In genomic region chr5:103753511-103754329, GRCm38 (mm10) we compare ENCODE assay signal across 8 mouse cellular contexts.
DNase-seq lines count a peak whose midpoint lies in the region; ATAC-seq and TF ChIP-seq lines count a peak whose summit lies in the region.

No protein-coding gene starts in this region.

- peak overlapping the region; percentile 83 for H3K9ac ChIP-seq in embryonic facial prominence, embryonic 14.5 days (ENCODE audit: low read depth, low read length)
- H3K9ac ChIP-seq in liver, adult 2 months (ENCODE audit: low read depth, low read length), result peak overlapping the region; percentile 97

- WGBS in embryonic facial prominence, embryonic 14.5 days, result under 1% methylated on average over 32 of the region's 86 CpGs
- WGBS in liver, adult 2 months, result under 1% methylated on average over 81 of the region's 86 CpGs

- ATAC-seq in embryonic facial prominence, embryonic 14.5 days (ENCODE audit: low read depth), result peak; percentile 96
- ATAC-seq in monocyte, adult 5-6 weeks (replicated peaks; ENCODE audit: insufficient number of reproducible peaks, low FRiP score, low TSS enrichment, poor library complexity, severe bottlenecking), result peak; percentile 76

- H3K4me2 ChIP-seq in embryonic facial prominence, embryonic 14.5 days (ENCODE audit: low read depth, low read length), result peak overlapping the region; percentile 83

- TF ChIP-seq CTCF in liver, adult 2 months (IDR thresholded peaks at IDR 0.05; ENCODE audit: low read depth, low read length), result no peak

- H3K79me2 ChIP-seq in liver, adult 2 months (ENCODE audit: control insufficient read depth, insufficient read depth, low read length), result peaks cover 15% of the 10 kb centered on the region; the same call in 1 of the 2 replicates

- H3K27ac ChIP-seq in embryonic facial prominence, embryonic 14.5 days (replicated peaks; ENCODE audit: low read depth, low read length), result peak overlapping the region; percentile 92
- H3K27ac ChIP-seq in liver, adult 2 months (replicated peaks; ENCODE audit: insufficient read depth, low read depth, low read length), result peak overlapping the region; percentile 92

- peak; percentile 96 for DNase-seq in A20 (ENCODE audit: low read depth, low spot score)
- peak; percentile 92 to 94 for DNase-seq in adrenal gland, postnatal 36 days
- DNase-seq in embryonic facial prominence, embryonic 14.5 days (ENCODE audit: low spot score), result peak; percentile 93
- DNase-seq in heart, adult 8-10 months (ENCODE audit: low spot score), result peak; percentile 86
- peak; percentile 84 to 86 for DNase-seq in kidney, adult 8-10 months
- peak; percentile 70 for DNase-seq in liver, adult 2 months (ENCODE audit: extremely low read depth, low read depth, low spot score)
- DNase-seq in spleen, postnatal 14 days (ENCODE audit: low spot score in 2 of 2), result peak; percentile 86 to 89

- 0 out of 2 replicates have a peak, but pooled peaks cover 3% of the 10 kb centered on the region for H3K27me3 ChIP-seq in embryonic facial prominence, embryonic 14.5 days (replicated peaks; ENCODE audit: control insufficient read depth, insufficient read depth, low read length)
- no peaks in the 10 kb centered on the region for H3K27me3 ChIP-seq in liver, adult 2 months (ENCODE audit: control insufficient read depth, insufficient read depth, low read length)

- peak; percentile 95 for TF ChIP-seq POLR2A in liver, adult 2 months (IDR thresholded peaks at IDR 0.05; ENCODE audit: extremely low read depth, insufficient read depth, low read length)

- 0 out of 2 replicates have a peak, but pooled peaks cover 2% of the 10 kb centered on the region for H3K4me1 ChIP-seq in embryonic facial prominence, embryonic 14.5 days (ENCODE audit: control insufficient read depth, insufficient read depth, low read length)
- H3K4me1 ChIP-seq in liver, adult 2 months (ENCODE audit: control insufficient read depth, insufficient read depth, low read length), result peaks cover 24% of the 10 kb centered on the region

- no peaks in the 10 kb centered on the region for H3K36me3 ChIP-seq in embryonic facial prominence, embryonic 14.5 days (ENCODE audit: control insufficient read depth, insufficient read depth, low read length)
- no peaks in the 10 kb centered on the region for H3K36me3 ChIP-seq in liver, adult 2 months (ENCODE audit: control insufficient read depth, insufficient read depth, low read length)

- peak overlapping the region; percentile 81 for H3K4me3 ChIP-seq in embryonic facial prominence, embryonic 14.5 days (ENCODE audit: low read depth, low read length)
- peak overlapping the region; percentile 90 for H3K4me3 ChIP-seq in liver, adult 2 months (ENCODE audit: insufficient read depth, low read depth, low read length)

- H3K9me3 ChIP-seq in embryonic facial prominence, embryonic 14.5 days (ENCODE audit: control insufficient read depth, low read length), result 0 out of 2 replicates have a peak, but pooled peaks cover 3% of the 10 kb centered on the region

Comparison
In these comparisons a context has a peak if more than half of its experiments do, and no peak if none do; other contexts are left out.
1. Peak in every context shown above with its lines: DNase-seq, ATAC-seq, H3K4me3 ChIP-seq and H3K27ac ChIP-seq.